Mouse (Mus musculus) midbrain, embryonic 15.5 days (tissue): ENCODE data around the gene Ado. TPM values are rescaled to one million over a fixed set of nuclear protein-coding genes. Genes with fewer than 3 reads are reported as not detected.

Experiments
- ATAC-seq: fragments of 200-750 bp; cut with Nextera tagmentation; replicated peaks from 2 replicates; pipeline ENCODE4 v1.8.0; 2017; ENCODE audit warnings: moderate TSS enrichment
- H3K27ac ChIP-seq: fragments of 300-500 bp; sonication (generic); 2 replicates; pipeline ENCODE4 v1.5.1; 2015; ENCODE audit warnings: mild to moderate bottlenecking, inconsistent platforms
- H3K27me3 ChIP-seq: fragments of 300-500 bp; sonication (generic); replicated peaks from 2 replicates; pipeline ENCODE4 v1.6.1; 2015; ENCODE audit warnings: inconsistent platforms
- H3K36me3 ChIP-seq: fragments of 300-500 bp; sonication (generic); replicated peaks from 2 replicates; pipeline ENCODE4 v1.6.1; 2015; ENCODE audit warnings: inconsistent platforms
- H3K4me1 ChIP-seq: fragments of 300-500 bp; sonication (generic); 2 replicates; pipeline ENCODE4 v1.6.1; 2015; ENCODE audit warnings: inconsistent platforms
- H3K4me2 ChIP-seq: fragments of 300-500 bp; sonication (generic); 2 replicates; pipeline ENCODE4 v1.6.1; 2015; ENCODE audit warnings: inconsistent platforms, mild to moderate bottlenecking, moderate library complexity
- H3K4me3 ChIP-seq: fragments of 300-500 bp; sonication (generic); 2 replicates; pipeline ENCODE4 v1.5.1; 2015; ENCODE audit warnings: mild to moderate bottlenecking, inconsistent platforms
- H3K9ac ChIP-seq: fragments of 300-500 bp; sonication (generic); 2 replicates; pipeline ENCODE4 v1.6.1; 2015; ENCODE audit warnings: mild to moderate bottlenecking, inconsistent platforms
- H3K9me3 ChIP-seq: fragments of 300-500 bp; sonication (generic); 2 replicates; pipeline ENCODE4 v1.6.1; 2016; ENCODE audit warnings: inconsistent platforms
- WGBS: fragments of 180-500 bp; shearing (Covaris S2); methylation state at CpG from one replicate; pipeline ENCODE4 v1.1.7; 2015; ENCODE audit warnings: mixed read lengths; 5-methylcytosine and 5-hydroxymethylcytosine counted together
- polyA plus RNA-seq: library from polyadenylated mRNA; unstranded; fragments of >200 nt; fragmentation: Nextera tagmentation; extraction: Ambion mirVana; gene quantifications from 2 replicates; pipeline ENCODE4 v1.2.1, GENCODE M21; 2015

The Ado gene
- polyA plus RNA-seq, 1 experiment from 2014 or later: 76.5 TPM

DNA sequence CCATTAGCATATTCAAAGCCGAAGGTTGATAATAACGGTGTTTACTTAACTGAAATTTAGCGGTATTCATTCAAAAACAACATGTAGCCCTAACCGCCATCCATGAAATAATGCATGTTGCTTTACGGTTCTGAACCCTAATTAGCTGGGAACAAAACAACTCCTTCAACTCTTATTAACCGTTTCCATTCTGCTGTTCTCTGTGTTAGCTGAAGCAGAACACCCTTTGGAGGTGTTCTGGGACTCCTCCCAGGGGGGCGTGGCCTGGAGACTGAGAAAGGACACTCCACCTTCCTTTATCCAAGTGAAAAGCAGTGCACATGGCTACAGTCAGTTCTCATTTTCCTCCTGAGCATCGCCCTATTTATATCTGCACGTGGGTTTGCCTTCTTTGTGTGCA is 22.3 kb downstream of the Ado start:
- Histone ChIP-seq H3K4me2 (no peak overlapping the region), H3K36me3 (no peaks in the 10 kb centered on the region), H3K9ac (no peak overlapping the region), H3K27me3 (peaks cover 4% of the 10 kb centered on the region; the same call in 1 of the 2 replicates), H3K9me3 (no peaks in the 10 kb centered on the region), H3K27ac (no peak overlapping the region), H3K4me3 (no peak overlapping the region), H3K4me1 (no peaks in the 10 kb centered on the region)
- 64% methylated on average over 9 of the region's 9 CpGs for WGBS
- no peak for ATAC-seq

DNA sequence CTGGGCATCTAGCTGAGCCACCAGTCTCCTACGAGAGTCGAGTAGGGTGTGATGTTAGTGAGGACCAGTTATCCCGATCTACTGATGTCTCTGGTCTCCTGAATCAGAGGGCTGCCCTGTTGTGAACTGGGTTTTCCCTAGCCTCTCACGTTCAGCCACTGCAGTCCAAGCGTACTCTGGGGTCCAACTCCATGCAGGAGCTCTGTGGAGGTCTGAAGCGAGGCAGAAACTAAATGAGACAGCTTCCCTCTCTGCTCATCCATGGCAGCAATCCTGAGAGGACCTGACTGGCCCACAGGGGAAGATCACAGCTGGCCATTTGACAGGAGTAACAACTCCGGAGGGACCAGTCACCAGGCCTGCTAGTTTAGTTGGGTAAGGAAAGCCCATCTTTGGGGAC is 24.1 kb downstream of the Ado start:
- no peak for ATAC-seq
- Histone ChIP-seq H3K4me1 (no peaks in the 10 kb centered on the region), H3K9me3 (no peaks in the 10 kb centered on the region), H3K9ac (no peak overlapping the region), H3K4me2 (no peak overlapping the region), H3K27me3 (no peaks in the 10 kb centered on the region), H3K4me3 (no peak overlapping the region), H3K36me3 (no peaks in the 10 kb centered on the region), H3K27ac (no peak overlapping the region)
- 81% methylated on average over 7 of the region's 7 CpGs for WGBS

DNA sequence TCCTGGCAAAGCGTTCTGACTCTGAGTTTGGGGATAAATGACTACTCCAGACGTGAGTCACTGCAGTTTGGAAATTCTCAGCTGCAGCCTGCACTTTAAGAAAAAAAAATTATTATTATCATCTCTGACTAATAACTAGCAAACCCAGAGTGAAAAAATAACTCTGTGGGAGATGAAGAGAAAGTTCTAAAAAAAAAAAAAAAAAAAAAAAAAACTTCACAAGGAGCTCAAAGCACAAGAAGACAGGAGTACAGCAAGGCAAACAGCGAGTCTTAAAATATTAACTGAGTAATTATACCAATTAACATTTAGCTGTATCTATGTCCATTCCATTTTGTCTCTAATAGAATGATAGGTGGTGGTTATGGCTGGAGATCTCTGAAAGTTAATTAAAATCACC is 24.6 kb downstream of the Ado start:
- no peaks in the 10 kb centered on the region for H3K36me3 ChIP-seq
- no peak for ATAC-seq
- H3K9ac ChIP-seq: no peak overlapping the region
- H3K27me3 ChIP-seq: no peaks in the 10 kb centered on the region
- H3K4me1 ChIP-seq: no peaks in the 10 kb centered on the region
- no peak overlapping the region for H3K27ac ChIP-seq
- WGBS: 82% methylated on average over 3 of the region's 3 CpGs
- H3K9me3 ChIP-seq: no peaks in the 10 kb centered on the region
- H3K4me3 ChIP-seq: no peak overlapping the region
- no peak overlapping the region for H3K4me2 ChIP-seq

DNA sequence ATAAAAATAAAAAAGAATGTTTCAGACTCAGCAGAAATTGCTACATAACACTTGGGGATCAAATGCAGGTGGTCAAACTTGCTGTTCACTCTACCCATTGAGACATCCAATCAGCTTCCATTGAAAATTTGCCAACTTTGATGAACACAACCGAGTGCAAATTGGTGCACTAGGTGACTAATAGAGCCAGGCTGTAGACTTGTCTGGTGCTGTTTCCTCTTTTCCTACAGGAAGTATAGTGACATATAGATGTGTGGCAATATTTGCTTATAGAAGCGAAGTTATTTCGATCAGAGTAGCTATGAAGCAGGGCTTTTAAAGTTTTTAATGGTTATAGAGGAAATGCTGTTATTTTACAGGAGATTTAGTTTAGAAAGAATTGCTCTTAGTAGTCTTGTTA is 30.0 kb downstream of the Ado start:
- ATAC-seq: no peak
- H3K9me3 ChIP-seq: no peaks in the 10 kb centered on the region
- 94% methylated on average over 3 of the region's 3 CpGs for WGBS
- no peak overlapping the region for H3K4me2 ChIP-seq
- no peaks in the 10 kb centered on the region for H3K36me3 ChIP-seq
- no peaks in the 10 kb centered on the region for H3K4me1 ChIP-seq
- no peaks in the 10 kb centered on the region for H3K27me3 ChIP-seq
- no peak overlapping the region for H3K27ac ChIP-seq
- H3K9ac ChIP-seq: no peak overlapping the region
- no peak overlapping the region for H3K4me3 ChIP-seq

DNA sequence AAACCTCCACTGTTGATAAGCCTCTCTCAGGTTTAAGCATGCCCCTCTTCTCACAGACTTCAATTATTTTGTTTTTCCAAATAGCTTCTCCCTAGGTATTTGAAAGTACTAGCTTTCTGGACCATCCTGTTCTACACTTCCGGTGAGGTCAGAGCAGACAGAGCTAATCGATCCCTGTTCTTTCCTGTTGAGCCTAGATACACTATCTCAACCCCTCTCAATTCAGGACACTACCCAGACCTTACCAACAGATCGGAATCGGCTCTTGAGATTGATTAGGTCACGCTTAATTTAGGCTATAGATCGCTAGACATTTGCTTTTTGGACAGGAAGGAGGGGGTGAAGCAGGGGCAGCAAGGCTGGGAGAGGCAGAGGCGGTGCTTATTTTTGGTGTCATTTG is 35.9 kb downstream of the Ado start:
- Histone ChIP-seq H3K36me3 (no peaks in the 10 kb centered on the region), H3K4me2 (no peak overlapping the region), H3K27ac (no peak overlapping the region), H3K27me3 (no peaks in the 10 kb centered on the region), H3K9me3 (no peaks in the 10 kb centered on the region), H3K4me3 (no peak overlapping the region), H3K4me1 (no peaks in the 10 kb centered on the region), H3K9ac (no peak overlapping the region)
- no peak for ATAC-seq
- WGBS: 70% methylated on average over 7 of the region's 7 CpGs

DNA sequence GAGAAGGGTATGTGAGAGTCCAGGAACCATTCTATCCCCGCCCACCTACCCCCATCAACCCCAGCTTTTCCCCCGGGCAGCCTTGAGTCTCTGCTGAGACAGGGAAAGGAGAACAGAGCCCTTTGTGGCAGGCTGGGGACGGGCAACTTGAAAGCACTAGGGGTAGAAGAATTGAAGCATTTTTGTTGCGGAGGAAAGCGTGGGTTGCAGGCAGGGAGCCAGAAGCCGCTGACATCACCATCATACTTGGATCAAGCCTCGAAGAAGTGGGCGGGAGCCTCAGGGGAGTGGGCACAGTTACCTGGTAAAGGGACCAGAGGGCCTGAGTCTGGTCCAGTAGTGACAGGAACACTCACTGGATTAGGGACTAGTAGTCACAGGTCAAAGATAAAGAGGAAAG is 36.5 kb downstream of the Ado start:
- no peak overlapping the region for H3K9ac ChIP-seq
- no peak overlapping the region for H3K4me2 ChIP-seq
- no peaks in the 10 kb centered on the region for H3K4me1 ChIP-seq
- H3K27ac ChIP-seq: no peak overlapping the region
- H3K36me3 ChIP-seq: no peaks in the 10 kb centered on the region
- WGBS: 70% methylated on average over 8 of the region's 8 CpGs
- H3K27me3 ChIP-seq: no peaks in the 10 kb centered on the region
- no peaks in the 10 kb centered on the region for H3K9me3 ChIP-seq
- no peak for ATAC-seq
- H3K4me3 ChIP-seq: no peak overlapping the region

DNA sequence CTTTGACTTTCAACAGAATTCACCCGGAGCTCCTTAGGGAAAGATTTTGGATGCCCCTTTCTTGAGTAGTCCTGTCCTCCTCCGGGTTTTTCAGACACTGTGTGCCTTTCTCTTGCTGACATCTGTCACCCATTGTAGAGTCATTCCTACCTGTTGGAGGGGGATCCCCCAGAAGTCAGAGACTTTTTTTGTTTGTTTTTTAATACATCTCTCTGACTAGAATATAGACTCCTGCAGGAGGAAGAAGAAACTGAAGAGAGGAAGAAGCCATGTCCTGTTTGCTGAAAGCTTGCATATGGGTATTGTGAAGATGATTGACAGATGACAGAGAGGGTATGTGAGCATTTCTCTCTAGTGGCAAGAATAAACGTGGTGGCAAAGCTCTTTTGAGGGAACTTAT is 43.5 kb downstream of the Ado start:
- H3K27ac ChIP-seq: no peak overlapping the region
- H3K9ac ChIP-seq: no peak overlapping the region
- no peak for ATAC-seq
- no peaks in the 10 kb centered on the region for H3K27me3 ChIP-seq
- 71% methylated on average over 3 of the region's 3 CpGs for WGBS
- H3K4me1 ChIP-seq: no peaks in the 10 kb centered on the region
- H3K36me3 ChIP-seq: no peaks in the 10 kb centered on the region
- H3K9me3 ChIP-seq: no peaks in the 10 kb centered on the region
- H3K4me2 ChIP-seq: no peak overlapping the region
- no peak overlapping the region for H3K4me3 ChIP-seq

DNA sequence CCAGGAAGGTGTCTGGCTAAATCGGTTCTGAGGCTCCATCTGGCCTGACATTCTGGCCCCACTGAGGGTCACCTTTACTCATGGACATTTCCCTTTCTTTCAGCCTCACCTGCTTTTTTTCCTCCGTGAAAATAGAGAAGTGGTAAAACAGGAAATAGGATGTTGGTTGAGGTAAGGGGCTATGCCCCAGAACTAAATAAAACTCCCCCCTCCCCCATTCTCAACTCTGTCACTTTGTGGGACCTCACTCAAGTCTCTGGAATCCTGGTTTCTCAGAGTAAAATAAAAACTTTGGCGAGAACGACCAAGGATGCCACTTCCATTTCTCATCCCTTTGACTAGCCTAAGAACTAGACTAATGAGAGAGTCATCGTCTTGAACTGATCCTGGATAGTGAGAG is 44.7 kb downstream of the Ado start:
- WGBS: 67% methylated on average over 5 of the region's 5 CpGs
- H3K9me3 ChIP-seq: no peaks in the 10 kb centered on the region
- H3K27me3 ChIP-seq: no peaks in the 10 kb centered on the region
- H3K27ac ChIP-seq: no peak overlapping the region
- no peak overlapping the region for H3K9ac ChIP-seq
- no peak overlapping the region for H3K4me3 ChIP-seq
- ATAC-seq: no peak
- no peak overlapping the region for H3K4me2 ChIP-seq
- H3K36me3 ChIP-seq: no peaks in the 10 kb centered on the region
- no peaks in the 10 kb centered on the region for H3K4me1 ChIP-seq

DNA sequence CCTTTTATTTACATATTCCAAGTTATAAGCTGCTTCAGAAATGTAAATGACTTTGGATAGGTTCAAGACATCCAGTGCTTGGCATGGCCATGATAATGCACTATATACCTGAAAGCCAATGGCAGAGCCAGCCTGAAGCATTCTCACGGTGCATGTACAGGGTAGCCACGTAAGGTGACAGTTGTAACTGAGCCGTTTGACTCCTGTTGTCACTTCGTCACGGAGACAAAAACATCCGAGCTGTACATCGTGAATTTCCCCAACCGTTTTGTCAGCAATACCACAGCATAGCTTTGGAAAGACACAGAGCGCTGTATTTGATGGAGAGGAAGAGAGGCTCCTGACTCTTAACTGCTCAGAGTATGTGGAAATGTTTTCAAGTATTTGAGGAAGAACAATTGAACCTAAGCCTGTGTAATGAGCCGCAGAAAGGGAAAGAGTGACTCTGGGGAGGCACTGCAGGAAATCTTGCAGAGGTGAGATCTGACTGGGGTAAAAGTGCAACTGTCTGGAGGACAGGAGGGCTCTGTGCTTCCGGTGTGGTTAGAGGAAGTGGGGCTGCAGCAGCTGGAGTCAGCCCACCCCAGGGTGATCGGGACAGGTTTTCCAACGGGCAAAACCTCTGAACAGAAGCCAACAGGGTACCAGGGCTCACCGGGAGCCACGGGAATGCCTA is 45.3 kb downstream of the Ado start:
- Histone ChIP-seq H3K9ac (no peak overlapping the region), H3K36me3 (no peaks in the 10 kb centered on the region), H3K4me3 (no peak overlapping the region), H3K27me3 (no peaks in the 10 kb centered on the region), H3K9me3 (no peaks in the 10 kb centered on the region), H3K4me2 (no peak overlapping the region), H3K27ac (no peak overlapping the region), H3K4me1 (no peaks in the 10 kb centered on the region)
- no peak for ATAC-seq
- WGBS: 65% methylated on average over 15 of the region's 15 CpGs

DNA sequence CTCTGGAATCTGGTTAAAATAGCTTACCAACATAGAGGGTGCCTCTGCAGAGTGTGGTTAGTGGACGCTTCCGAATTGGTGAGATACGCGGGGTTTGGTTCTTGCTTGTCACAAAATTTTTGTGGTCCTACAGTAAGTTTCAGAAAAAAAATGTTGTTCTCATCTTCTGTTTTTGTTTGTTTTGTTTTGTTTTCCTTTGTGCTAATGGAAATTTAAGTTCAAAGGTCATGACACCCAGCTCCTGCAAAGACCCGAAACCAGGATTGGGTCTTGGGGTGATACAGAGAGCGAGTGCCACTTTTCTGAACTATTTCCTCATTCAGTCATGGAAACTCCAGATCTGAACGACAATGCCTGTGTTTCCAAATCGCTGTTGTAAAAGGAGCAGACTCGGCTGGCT is 50.8 kb downstream of the Ado start:
- Histone ChIP-seq H3K4me1 (no peaks in the 10 kb centered on the region), H3K27ac (no peak overlapping the region), H3K4me3 (no peak overlapping the region), H3K36me3 (no peaks in the 10 kb centered on the region), H3K9ac (no peak overlapping the region), H3K9me3 (no peaks in the 10 kb centered on the region), H3K27me3 (no peaks in the 10 kb centered on the region), H3K4me2 (no peak overlapping the region)
- ATAC-seq: no peak
- 95% methylated on average over 9 of the region's 9 CpGs for WGBS

DNA sequence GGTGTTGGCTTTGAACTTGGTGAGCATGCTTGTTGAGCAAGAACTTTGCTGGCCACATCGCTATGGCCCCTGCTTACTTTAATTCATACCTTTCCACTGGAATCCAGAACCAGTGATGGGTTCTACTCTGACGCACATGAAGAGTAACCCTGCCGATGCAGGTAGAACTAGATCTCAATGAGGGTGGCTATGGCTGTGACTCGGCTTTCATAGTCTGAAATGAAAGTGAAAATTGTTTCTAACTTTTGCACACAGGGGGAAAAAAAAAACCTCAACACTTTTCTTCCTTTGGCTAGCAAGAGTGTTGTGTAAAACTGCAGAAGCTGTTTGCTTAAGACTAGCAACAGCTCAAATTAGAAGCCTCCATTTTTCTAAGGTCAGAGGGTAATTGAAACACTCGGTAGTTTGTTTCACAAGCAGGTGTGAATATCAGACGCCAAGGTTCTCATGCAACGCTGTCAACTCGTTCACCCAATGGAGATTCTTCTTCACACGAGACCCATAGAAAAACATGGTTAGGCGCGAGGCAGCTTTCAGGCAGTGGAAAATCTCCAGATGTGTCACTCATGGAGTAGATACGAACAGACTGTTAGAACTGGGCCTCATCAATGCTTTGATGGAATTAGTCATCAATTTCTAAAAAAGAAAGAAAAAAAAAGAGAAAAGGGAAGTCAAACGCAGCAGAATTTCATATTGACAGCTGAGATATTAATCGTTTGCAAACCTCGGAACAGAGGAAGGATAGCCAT is 51.4 kb downstream of the Ado start:
- Histone ChIP-seq H3K27me3 (no peaks in the 10 kb centered on the region), H3K9ac (no peak overlapping the region), H3K4me2 (no peak overlapping the region), H3K4me1 (no peaks in the 10 kb centered on the region), H3K9me3 (no peaks in the 10 kb centered on the region), H3K4me3 (no peak overlapping the region), H3K27ac (no peak overlapping the region), H3K36me3 (no peaks in the 10 kb centered on the region)
- 94% methylated on average over 15 of the region's 15 CpGs for WGBS
- no peak for ATAC-seq
